Mouse (Mus musculus) gastrocnemius, postnatal 25 days (tissue): ENCODE data around the gene Inhbe. TPM values are rescaled to one million over a fixed set of nuclear protein-coding genes. Genes with fewer than 3 reads are reported as not detected.
"Not testable (repeated sequence)": the region's sequence is repeated elsewhere in the genome, so short reads cannot be mapped to it uniquely, and the experiment has no call there.

Experiments
- DNase-seq: peaks from one replicate; pipeline ENCODE4 v3.0.0; 2022
- total RNA-seq, 2 experiments: library from RNA; stranded (reverse); gene quantifications; 1 replicate in 1 of 2; 2 replicates in 1 of 2; pipeline ENCODE4 v1.2.3; 2021

The Inhbe gene
- total RNA-seq, 2 experiments from 2014 or later = not detected

DNA sequence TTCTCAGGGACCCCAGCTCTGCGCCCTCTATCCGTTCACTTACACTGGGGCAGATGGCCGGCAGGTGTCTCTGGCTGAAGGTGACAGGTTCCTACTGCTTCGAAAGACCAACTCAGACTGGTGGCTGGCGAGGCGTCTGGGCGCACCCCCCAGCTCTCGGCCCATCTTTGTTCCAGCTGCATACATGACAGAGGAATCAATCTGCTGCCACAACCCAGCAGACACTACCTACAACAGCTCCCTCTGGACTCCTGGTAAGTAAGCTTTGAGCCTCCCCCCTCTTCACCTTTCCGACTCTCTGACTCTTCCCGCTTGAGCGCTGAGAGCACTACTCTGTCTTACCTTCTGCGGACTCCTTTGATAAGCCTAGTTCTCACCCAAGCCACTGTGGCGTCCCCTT is 32.0 kb downstream of the Inhbe start:
- DNase-seq = no peak

- no peak for DNase-seq
Measured at GRCm38 (mm10) chr10:127321621-127322020, 32.6 kb downstream of the Inhbe start, which contains the start of gene Arhgap9. Gene Arhgap9 (plus strand): TSS chr10:127321964.

GRCm38 (mm10) chr10:127319969-127320368 is 34.2 kb downstream of the Inhbe start:
- no peak for DNase-seq

DNA sequence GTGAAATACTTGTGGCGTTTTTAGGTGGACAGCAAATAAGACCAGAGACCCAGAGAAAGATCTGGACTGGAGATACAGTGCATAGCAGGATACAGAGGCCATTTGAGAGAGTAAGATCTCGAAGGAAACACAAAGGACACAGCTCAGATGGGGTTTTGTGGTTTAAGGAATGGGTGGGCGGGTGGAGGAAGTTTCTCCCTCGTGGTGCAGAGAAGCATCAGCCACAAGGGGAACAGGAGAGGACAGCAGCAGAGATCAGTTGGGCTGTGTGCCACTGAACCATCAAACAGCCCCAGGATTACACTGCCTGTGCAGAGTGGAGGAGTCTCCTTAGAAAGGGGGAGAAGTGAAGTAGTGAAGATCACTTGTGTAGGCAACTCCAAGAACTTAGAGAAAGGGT is 36.2 kb downstream of the Inhbe start:
- no peak for DNase-seq

DNA sequence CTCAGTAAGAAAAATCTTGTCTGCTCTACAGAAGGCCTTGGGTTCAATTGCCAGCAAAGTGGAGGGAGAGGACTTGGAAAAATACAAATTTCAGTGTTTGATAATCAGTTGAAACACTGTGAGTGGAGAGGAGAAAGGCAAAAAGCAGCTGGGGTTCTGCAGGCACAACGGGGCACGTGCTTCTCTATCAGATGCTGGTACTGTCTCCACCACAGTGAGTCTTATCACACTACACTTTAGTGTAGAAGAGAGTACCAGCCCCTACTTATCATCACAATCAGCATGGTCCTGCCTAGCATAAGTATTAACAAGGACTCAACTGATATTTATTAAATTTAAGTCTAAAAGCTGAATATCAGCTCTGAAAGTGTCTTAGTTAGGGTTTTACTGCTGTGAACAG is 36.9 kb downstream of the Inhbe start:
- DNase-seq = no peak

- DNase-seq = not testable (repeated sequence)
Measured at GRCm38 (mm10) chr10:127314950-127315349, 39.3 kb downstream of the Inhbe start.

- not testable (repeated sequence) for DNase-seq
Measured at GRCm38 (mm10) chr10:127313516-127313915, 40.7 kb downstream of the Inhbe start.

GRCm38 (mm10) chr10:127312858-127313257 is 41.4 kb downstream of the Inhbe start:
- DNase-seq = no peak

GRCm38 (mm10) chr10:127312356-127312676 is 41.9 kb downstream of the Inhbe start:
- DNase-seq = peak; percentile 75

DNA sequence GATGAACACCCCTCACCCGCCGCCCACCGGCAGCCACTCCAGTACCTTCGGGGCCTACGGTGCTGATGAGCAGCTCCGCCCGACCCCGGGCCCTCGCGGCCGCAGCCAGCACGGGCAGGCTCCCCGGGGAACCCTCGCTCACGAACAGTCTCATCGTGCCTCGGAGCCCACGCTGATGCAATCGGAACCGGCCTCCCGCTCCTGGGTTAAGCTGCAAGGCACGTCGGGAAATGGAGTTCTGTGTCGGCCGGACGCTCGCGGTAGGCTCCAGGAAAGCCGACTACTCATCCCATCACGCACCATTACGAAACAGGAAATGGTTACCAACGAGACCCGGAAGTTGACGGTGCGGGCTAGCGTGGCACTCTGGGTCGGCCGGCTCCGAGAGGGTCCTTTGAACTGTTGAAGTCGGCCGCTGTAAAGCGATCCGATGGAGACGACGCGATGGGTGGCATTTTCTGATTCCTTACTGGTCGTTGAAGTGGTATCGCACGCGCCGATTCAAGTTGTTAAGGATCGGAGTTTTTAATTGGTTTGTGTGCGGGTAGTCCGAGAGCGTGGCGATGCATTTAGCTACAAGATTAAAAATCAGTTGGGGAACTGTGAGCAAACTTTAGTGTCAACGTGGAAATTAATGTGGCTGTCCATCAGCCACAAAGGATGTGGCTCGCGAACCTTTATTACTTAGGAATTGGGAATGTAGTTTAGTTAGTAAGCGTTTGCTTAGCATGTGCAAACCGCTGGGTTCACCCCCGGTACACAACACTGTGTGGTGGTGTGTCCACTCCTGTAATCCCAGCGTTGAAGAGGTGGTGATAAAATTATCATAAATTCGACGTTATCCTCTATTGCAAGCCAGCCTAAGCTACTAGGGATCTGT is 42.5 kb downstream of the Inhbe start, which contains the start of gene Mars:
Gene Mars, minus strand, starts transcription at position 311 of the 880 bp plus-strand sequence.
- DNase-seq = peak; percentile 92

- DNase-seq = no peak
Measured at GRCm38 (mm10) chr10:127310523-127311475, 43.4 kb downstream of the Inhbe start.

DNA sequence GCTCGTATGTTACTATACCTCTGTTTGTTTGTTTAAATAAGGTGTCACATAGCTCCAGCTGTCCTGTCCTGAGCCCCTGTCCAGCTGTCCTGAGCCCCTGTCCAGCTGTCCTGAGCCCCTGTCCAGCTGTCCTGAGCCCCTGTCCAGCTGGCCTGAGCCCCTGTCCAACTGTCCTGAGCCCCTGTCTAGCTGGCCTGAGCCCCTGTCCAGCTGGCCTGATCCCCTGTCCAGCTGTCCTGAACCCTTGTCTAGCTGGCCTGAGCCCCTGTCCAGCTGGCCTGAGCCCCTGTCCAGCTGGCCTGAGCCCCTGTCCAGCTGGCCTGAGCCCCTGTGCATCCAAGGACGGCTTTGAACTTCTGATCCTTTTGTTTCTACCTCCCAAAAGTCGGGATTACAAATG is 45.0 kb downstream of the Inhbe start:
- not testable (repeated sequence) for DNase-seq

DNA sequence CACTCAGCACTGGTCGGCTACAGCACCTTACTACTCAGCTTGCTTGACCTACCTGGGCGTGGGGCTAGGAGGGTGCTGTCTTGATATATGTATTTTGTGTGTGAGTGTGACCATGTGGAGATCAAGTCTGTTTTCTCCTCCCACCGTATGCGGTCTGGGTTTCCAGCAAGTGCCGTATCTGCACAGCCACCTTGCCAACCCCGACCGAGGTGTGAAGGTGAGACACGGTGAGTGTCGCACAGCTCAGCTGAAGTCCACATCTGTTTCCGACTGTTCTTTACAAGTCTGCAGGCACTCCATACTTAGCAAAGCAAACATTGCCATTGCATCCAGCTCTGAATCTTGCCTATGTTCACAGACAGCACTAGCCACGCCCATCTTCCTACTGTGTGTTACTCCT is 51.1 kb downstream of the Inhbe start:
- DNase-seq = no peak

- DNase-seq = no peak
Measured at GRCm38 (mm10) chr10:127300361-127300760, 53.9 kb downstream of the Inhbe start.

Other genes with a start within 250 kb of the Inhbe start
- 10 to 100 TPM; 11.3 to 13.9 TPM for gene Os9, start 233.3 kb downstream of the Inhbe start, total RNA-seq
- gene B4galnt1, start 189.2 kb downstream of the Inhbe start, total RNA-seq = under 1 TPM; 0.78 to 1.00 TPM
- 1 to 10 TPM; 3.3 to 6.5 TPM for gene Slc26a10, start 173.8 kb downstream of the Inhbe start, total RNA-seq
- 1 to 10 TPM; 8.7 to 9.3 TPM for gene Arhgef25, start 164.3 kb downstream of the Inhbe start, total RNA-seq
- gene Dtx3, start 158.7 kb downstream of the Inhbe start, total RNA-seq = 10 to 100 TPM; 18.9 to 19.6 TPM
- 1 to 10 TPM; 4.7 to 6.9 TPM for gene Pip4k2c, start 142.8 kb downstream of the Inhbe start, total RNA-seq
- gene Kif5a, start 91.1 kb downstream of the Inhbe start, total RNA-seq = under 1 TPM; 0.18 to 0.62 TPM
- 10 to 100 TPM; 88.3 to 90.8 TPM for gene Dctn2, start 88.0 kb downstream of the Inhbe start, total RNA-seq
- gene Mbd6, start 65.4 kb downstream of the Inhbe start, total RNA-seq = 10 to 100 TPM; 12.7 to 14.3 TPM
- 10 to 100 TPM; 48.3 to 53.5 TPM for gene Mars, start 42.6 kb downstream of the Inhbe start, total RNA-seq
- 1 to 10 TPM; 1.4 to 1.7 TPM for gene Arhgap9, start 32.4 kb downstream of the Inhbe start, total RNA-seq
- gene Gli1, start 12.4 kb downstream of the Inhbe start, total RNA-seq = 1 to 10 TPM in 1 of 2 experiments, under 1 TPM in 1; 0.74 to 1.5 TPM
- not detected for gene Inhbc, start 16.0 kb upstream of the Inhbe start, total RNA-seq
- 100 to 1,000 TPM in 1 of 2 experiments, 10 to 100 TPM in 1; 97.8 to 120 TPM for gene R3hdm2, start 25.9 kb upstream of the Inhbe start, total RNA-seq
- gene Stac3, start 147.3 kb upstream of the Inhbe start, total RNA-seq = 100 to 1,000 TPM; 308 to 367 TPM
- 10 to 100 TPM; 11.4 to 15.1 TPM for gene Ndufa4l2, start 160.6 kb upstream of the Inhbe start, total RNA-seq
- 10 to 100 TPM; 24.9 to 26.6 TPM for gene Shmt2, start 168.0 kb upstream of the Inhbe start, total RNA-seq
- under 1 TPM; 0.26 to 0.32 TPM for gene Nxph4, start 180.1 kb upstream of the Inhbe start, total RNA-seq